Mouse (Mus musculus) megakaryocyte, embryonic 14.5 days (primary cell): ENCODE results near the gene Sephs2.

Experiments used
- FLI1 ChIP-seq: IDR thresholded peaks from 2 replicates; pipeline ENCODE4 v1.6.1; 2012; ENCODE audit warnings: low read length, inconsistent platforms, mixed read lengths
- GATA1 ChIP-seq: IDR thresholded peaks from 3 replicates; pipeline ENCODE4 v1.6.1; 2012; ENCODE audit warnings: mixed read lengths, low read length, inconsistent platforms, borderline replicate concordance

DNA sequence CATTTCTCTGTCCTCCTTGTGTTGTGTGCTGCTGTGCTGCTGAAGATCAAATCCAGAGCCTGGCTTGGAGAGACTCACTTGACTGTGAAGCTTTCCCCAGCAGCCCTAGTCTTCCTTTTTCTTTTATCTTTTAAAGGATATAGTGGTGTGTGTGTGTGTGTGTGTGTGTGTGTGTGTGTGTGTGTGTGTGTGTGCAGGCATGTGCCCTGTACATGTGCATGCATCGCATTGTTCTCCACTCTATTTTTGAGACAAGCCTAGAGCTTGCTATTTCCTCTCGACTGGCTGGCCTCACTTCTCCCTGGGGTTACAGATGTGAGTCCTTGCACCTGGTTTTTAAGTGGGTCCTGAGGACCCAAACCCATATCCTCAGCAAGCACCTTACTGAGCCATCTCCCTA, 8.3 kb upstream of the Sephs2 start:
- TF ChIP-seq GATA1: no peak
- no peak for TF ChIP-seq FLI1
